Mouse (Mus musculus): ENCODE results near the gene Clec1b. TPM values are rescaled to one million over a fixed set of nuclear protein-coding genes. Genes with fewer than 3 reads are reported as not detected.

The Clec1b gene
- total RNA-seq (2015) (0.17 and 0.22 TPM in 2 replicates), total RNA-seq (2017) (0.17 and 0.42 TPM in 2 replicates)

- ATAC-seq (replicated peaks; ENCODE audit: poor library complexity), result no peak
Measured at GRCm38 (mm10) chr6:129396997-129397396, at the start of gene Clec1b. TSS of gene Clec1b (plus strand) at chr6:129397297.

DNA sequence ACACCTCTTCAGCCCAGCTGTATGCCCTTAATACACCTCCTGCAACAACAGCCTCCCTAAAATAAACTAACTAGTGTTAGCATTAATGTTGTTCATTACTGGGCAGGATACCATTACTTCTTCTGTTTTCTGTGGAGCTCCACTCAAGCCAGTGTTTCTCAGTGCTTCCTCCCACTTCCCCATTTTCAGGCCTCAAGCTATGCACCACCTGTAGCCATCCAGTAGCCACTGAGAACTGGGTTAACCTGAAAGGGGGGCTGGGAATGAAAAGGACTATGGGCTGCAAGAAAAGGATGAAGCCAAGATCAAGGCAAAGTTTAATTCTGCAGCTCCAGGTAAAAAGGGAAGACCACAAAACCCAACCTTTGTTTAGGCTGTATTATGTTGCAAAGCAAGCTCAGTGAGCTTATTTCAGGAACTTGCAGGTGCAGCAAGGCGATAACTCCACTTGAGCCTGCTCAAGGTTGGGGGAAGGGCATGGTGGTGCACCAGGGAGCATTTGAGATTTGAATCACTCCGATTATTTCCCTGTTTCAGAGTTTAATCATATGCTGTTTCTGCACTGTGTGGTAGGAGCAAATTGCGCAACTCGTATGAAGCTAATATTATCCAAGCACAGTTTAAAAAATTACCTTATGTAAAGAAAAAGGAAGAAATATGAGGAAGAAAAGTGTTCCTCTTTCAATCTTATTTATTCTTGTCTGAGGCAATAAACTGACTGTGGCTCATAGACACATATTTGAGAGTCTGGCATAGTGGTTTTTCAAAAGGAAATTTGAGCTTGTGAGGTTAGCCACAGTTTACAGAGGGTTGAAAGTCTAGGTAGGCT lies 47.4 kb upstream of the Clec1b start:
- peak; percentile 87 for ATAC-seq (replicated peaks; ENCODE audit: poor library complexity)

- ATAC-seq (replicated peaks; ENCODE audit: poor library complexity), result peak; percentile 38
Measured at GRCm38 (mm10) chr6:129351091-129351490, 46.0 kb upstream of the Clec1b start.

DNA sequence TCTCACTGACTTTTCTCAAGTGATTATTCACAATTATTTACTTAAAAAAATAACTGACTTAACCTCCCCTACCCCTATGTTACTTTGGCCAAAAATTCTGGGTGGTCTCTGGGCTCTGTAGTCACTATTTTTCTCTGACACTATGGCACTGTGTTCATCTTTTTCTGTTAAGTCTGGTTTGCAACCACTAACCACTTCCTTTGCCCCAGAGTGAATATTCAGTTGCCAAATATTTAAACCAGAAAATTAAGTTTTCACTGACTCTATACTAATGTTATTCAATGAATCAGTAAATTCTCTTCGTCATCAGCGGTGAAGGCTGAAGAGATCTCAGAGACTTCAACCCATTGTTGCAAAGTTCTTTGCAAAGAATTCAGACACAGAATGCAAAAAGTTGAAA lies 41.3 kb upstream of the Clec1b start:
- peak; percentile 40 for ATAC-seq (replicated peaks; ENCODE audit: poor library complexity)

- peak; percentile 46 for ATAC-seq (replicated peaks; ENCODE audit: poor library complexity)
Measured at GRCm38 (mm10) chr6:129356430-129356829, 40.7 kb upstream of the Clec1b start.

GRCm38 (mm10) chr6:129359515-129359914 lies 37.6 kb upstream of the Clec1b start:
- ATAC-seq (replicated peaks; ENCODE audit: poor library complexity), result no peak

DNA sequence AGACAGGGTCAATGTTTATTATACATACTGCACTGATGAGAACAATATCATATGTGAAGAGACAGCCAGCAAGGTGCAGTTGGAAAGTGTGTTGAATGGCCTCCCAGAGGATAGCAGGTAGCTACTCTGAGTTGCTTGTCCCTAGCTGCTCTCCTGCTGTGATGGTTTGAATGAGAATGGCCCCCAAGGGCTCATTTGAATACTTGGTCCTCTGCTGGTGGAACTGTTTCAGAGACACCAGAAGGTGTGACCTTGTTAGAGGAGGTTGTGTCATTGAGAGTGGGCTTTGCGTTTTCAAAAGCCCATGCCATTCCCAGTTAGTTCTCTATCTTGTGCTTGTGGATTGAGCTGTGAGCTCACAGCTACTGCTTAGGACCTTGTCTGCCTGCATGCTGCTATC lies 33.2 kb upstream of the Clec1b start:
- ATAC-seq (replicated peaks; ENCODE audit: poor library complexity), result no peak

DNA sequence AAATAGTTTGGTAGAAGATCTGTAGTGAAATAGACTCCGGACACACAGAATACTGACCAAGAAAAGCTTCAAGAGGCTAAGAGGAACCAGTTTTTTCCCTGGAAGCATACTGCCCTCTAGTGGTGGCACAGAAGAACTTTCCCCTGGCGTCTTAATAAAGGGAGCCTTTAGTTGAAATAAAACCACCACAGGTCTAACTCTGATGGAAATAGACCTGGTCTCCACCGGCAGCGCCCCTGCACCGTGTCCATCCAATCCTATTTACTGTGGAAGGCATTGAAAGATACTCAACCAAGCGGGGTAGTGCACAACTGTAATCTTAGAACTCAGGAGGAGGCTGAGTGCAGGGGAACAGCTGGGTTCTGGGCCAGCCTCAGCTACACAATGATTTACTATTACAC lies 31.1 kb upstream of the Clec1b start:
- ATAC-seq (replicated peaks; ENCODE audit: poor library complexity), result peak; percentile 87

GRCm38 (mm10) chr6:129369374-129370132 lies 27.5 kb upstream of the Clec1b start:
- peak; percentile 40; the same call in 1 of the 2 replicates for ATAC-seq (replicated peaks; ENCODE audit: poor library complexity)

- ATAC-seq (replicated peaks; ENCODE audit: poor library complexity), result peak; percentile 90
Measured at GRCm38 (mm10) chr6:129374937-129375471, 22.1 kb upstream of the Clec1b start.

- ATAC-seq (replicated peaks; ENCODE audit: poor library complexity), result no peak
Measured at GRCm38 (mm10) chr6:129380454-129380853, 16.6 kb upstream of the Clec1b start.

DNA sequence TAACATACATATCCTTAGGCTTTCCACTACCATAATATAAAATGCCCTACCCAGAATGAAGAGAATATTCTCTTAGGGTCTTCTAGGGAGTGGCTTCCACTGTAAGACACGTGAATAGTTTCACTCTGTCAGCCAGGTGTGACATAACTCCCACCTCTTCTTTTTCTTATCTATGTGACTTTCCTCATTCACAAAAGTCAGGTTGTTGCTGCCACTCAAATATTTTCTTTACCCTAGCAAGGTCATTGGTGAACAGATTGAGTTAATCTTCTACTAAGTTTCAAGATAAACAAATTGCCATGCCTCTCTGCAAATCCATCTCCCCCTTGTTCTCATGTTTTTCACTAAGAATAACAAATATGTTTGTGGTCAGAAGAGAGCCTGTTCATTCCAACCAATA lies 15.4 kb upstream of the Clec1b start:
- no peak for ATAC-seq (replicated peaks; ENCODE audit: poor library complexity)

- ATAC-seq (replicated peaks; ENCODE audit: poor library complexity), result no peak
Measured at GRCm38 (mm10) chr6:129383466-129383865, 13.6 kb upstream of the Clec1b start.

DNA sequence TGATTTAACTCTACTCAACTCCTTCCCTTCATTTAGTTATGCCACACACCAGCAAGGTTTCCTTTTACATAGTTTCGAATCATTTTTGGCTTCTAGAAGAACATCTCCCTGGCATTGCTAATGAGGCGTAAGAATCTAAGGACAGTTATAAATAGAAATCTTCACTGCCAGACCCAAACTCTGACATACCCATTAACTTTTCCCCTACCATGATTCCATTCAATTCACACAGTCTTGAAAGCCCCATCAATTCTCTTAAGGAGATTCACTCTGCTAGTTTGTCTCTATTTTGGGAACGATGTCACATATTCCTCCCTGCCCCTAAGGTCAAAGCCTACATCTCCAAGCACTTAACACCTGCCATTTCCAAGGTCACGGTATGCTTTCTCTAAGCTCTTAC lies 12.1 kb upstream of the Clec1b start:
- no peak for ATAC-seq (replicated peaks; ENCODE audit: poor library complexity)

DNA sequence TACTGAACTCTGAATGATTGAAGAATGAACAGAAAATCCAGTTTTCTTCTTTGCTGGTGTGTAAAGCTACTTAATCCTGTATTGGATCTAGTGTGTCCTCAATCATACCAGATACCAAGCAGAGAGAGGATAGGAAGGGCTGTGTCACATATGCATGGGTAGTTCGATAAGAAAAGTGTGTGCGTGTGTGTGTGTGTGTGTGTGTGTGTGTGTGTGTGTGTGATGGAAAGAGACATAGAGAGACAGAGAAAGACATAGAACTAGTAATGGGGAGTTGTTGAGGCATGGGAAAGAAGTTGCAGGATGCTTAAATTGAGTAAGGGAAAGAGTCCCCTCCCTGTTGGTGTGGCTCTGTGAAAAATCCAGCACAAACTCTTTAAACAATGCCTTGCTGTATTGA lies 11.3 kb upstream of the Clec1b start, which contains the start of gene Clec12b:
Gene Clec12b, minus strand, starts transcription at position 101 of the 400 bp plus-strand sequence.
- ATAC-seq (replicated peaks; ENCODE audit: poor library complexity), result no peak

DNA sequence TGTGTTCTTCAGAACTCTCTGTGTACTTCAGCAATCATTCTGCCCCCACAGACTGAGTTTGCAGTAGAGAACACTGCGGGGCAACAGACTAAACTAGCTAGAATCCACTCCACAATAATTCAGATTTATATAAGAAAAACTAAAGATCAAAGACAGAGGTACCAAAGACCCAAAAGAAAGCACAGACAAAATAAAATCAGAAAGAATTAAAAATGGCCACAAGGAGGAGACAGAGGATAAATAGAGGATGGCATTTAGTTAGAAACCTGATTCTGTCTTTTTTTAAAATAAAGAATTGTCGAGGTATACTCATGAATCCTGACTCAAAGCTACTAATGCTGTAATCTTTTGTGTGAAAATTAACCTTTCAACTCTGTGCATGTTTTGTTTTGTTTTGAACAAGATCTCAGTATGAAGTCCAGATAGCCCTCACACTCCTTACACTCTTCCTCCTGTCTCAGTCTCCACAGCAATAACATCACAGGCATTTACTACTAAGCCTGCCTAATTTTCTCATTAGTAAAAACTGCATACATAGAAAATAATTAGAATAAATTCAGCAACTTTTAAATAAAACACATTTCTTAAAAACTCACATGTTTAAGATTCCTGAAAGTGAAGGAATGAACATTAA lies 3.9 kb upstream of the Clec1b start:
- peak; percentile 70 for ATAC-seq (replicated peaks; ENCODE audit: poor library complexity)

- ATAC-seq (replicated peaks; ENCODE audit: poor library complexity), result no peak
Measured at GRCm38 (mm10) chr6:129393732-129394131, 3.4 kb upstream of the Clec1b start.

GRCm38 (mm10) chr6:129399945-129400344 lies 2.8 kb downstream of the Clec1b start:
- ATAC-seq (replicated peaks; ENCODE audit: poor library complexity), result no peak

DNA sequence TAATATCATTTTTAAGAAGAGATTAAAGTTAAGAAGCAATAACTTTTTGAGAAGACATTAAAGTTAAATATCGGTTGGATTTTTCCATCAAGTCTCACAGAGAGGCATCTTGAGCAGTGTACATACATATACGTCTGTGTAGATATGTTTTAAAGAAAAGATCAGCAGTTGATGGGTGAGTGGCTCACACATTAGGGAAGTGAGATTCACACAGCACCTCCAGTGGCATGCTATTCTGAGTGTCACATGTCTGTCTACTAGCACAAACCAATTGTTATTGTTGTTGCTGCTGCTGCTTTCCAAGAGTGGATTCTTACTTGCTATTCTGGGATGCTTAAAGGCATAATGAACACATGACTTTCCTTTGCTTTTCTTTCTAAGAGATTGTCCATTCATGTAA lies 5.3 kb downstream of the Clec1b start:
- peak; percentile 33; the same call in 1 of the 2 replicates for ATAC-seq (replicated peaks; ENCODE audit: poor library complexity)

GRCm38 (mm10) chr6:129403391-129403790 lies 6.3 kb downstream of the Clec1b start:
- peak; percentile 15 for ATAC-seq (replicated peaks; ENCODE audit: poor library complexity)

DNA sequence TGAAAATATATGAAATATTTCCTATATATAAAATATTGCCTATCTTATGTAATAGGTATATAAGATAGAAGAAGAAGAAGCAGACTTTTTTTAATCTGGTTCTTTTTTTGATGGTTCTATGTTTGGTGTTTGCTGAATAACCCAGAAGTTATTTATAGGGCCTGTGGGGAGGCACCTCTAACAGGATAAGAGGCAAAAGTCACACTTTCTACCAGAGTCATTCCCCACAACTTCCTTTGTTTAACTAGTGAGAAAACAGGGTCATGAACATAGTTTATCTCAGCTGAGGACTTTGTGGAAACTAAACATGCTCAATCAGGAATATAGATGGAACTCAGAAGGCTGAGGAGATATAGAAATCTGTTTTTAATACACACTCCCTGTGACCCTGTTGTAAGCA lies 8.9 kb downstream of the Clec1b start:
- peak; percentile 37 for ATAC-seq (replicated peaks; ENCODE audit: poor library complexity)
